Mouse (Mus musculus) MEL (cell line): ENCODE data around the gene Fxyd2.

Experiments
- CHD2 ChIP-seq: IDR thresholded peaks from 2 replicates; pipeline ENCODE4 v1.6.1; 2011; ENCODE audit warnings: low read length, improper control_type of control experiment
- CTCF ChIP-seq, 3 experiments: IDR thresholded peaks in 2 of 3; conservative IDR thresholded peaks in 1 of 3; 2 replicates each; pipeline ENCODE4 v1.5.1; 2011 to 2012; ENCODE audit warnings: low read length in 3 of 3, low read depth in 2 of 3, mild to moderate bottlenecking in 2 of 3, improper control_type of control experiment in 1 of 3, inconsistent platforms in 1 of 3, mixed read lengths in 1 of 3, moderate library complexity in 1 of 3; ENCODE audit not compliant: control insufficient read depth in 1 of 3, insufficient read depth in 1 of 3, poor library complexity in 1 of 3, severe bottlenecking in 1 of 3
- EP300 ChIP-seq, 2 experiments: IDR thresholded peaks; 2 replicates each; pipeline ENCODE4 v1.6.1; 2011; ENCODE audit warnings: improper control_type of control experiment in 2 of 2, low read length in 2 of 2, low read depth in 1 of 2, mild to moderate bottlenecking in 1 of 2
- GABPA ChIP-seq: IDR thresholded peaks from 2 replicates; pipeline ENCODE4 v1.6.1; 2012; ENCODE audit warnings: low read depth, mild to moderate bottlenecking, inconsistent platforms, low read length, improper control_type of control experiment, moderate library complexity
- GATA1 ChIP-seq: IDR thresholded peaks from 2 replicates; pipeline ENCODE4 v1.6.1; 2011; ENCODE audit warnings: low read depth, low read length, improper control_type of control experiment
- JUND ChIP-seq: IDR thresholded peaks from 2 replicates; pipeline ENCODE4 v1.6.1; 2011; ENCODE audit warnings: low read depth, mild to moderate bottlenecking, improper control_type of control experiment, low read length
- MAZ ChIP-seq: IDR thresholded peaks from 2 replicates; pipeline ENCODE4 v1.6.1; 2012; ENCODE audit warnings: low read depth, mild to moderate bottlenecking, inconsistent platforms, low read length, improper control_type of control experiment
- POLR2A ChIP-seq, 2 experiments: IDR thresholded peaks; 2 replicates each; pipeline ENCODE4 v1.6.1; 2011 to 2012; ENCODE audit warnings: low read length in 2 of 2, mild to moderate bottlenecking in 2 of 2, control low read depth in 1 of 2, improper control_type of control experiment in 1 of 2, low read depth in 1 of 2, moderate library complexity in 1 of 2; ENCODE audit not compliant: control insufficient read depth in 1 of 2, insufficient read depth in 1 of 2, poor library complexity in 1 of 2
- RAD21 ChIP-seq: IDR thresholded peaks from 2 replicates; pipeline ENCODE4 v1.6.1; 2011; ENCODE audit warnings: mild to moderate bottlenecking, low read depth, low read length, improper control_type of control experiment
- RCOR1 ChIP-seq: IDR thresholded peaks from 2 replicates; pipeline ENCODE4 v1.6.1; 2012; ENCODE audit warnings: low read depth, mild to moderate bottlenecking, inconsistent platforms, low read length, improper control_type of control experiment
- TAL1 ChIP-seq: IDR thresholded peaks from 2 replicates; pipeline ENCODE4 v1.6.1; 2012; ENCODE audit warnings: mild to moderate bottlenecking, inconsistent platforms, low read length, moderate library complexity, mixed read lengths
- TCF12 ChIP-seq: IDR thresholded peaks from 2 replicates; pipeline ENCODE4 v1.6.1; 2014; ENCODE audit warnings: low read depth, mild to moderate bottlenecking, inconsistent platforms, low read length, improper control_type of control experiment, moderate library complexity
- ZC3H11A ChIP-seq: IDR thresholded peaks from 2 replicates; pipeline ENCODE4 v1.6.1; 2012; ENCODE audit warnings: low read depth, mild to moderate bottlenecking, inconsistent platforms, low read length, improper control_type of control experiment
- ZMIZ1 ChIP-seq: IDR thresholded peaks from 2 replicates; pipeline ENCODE4 v1.6.1; 2012; ENCODE audit warnings: low read depth, mild to moderate bottlenecking, inconsistent platforms, low read length, improper control_type of control experiment, moderate library complexity

DNA sequence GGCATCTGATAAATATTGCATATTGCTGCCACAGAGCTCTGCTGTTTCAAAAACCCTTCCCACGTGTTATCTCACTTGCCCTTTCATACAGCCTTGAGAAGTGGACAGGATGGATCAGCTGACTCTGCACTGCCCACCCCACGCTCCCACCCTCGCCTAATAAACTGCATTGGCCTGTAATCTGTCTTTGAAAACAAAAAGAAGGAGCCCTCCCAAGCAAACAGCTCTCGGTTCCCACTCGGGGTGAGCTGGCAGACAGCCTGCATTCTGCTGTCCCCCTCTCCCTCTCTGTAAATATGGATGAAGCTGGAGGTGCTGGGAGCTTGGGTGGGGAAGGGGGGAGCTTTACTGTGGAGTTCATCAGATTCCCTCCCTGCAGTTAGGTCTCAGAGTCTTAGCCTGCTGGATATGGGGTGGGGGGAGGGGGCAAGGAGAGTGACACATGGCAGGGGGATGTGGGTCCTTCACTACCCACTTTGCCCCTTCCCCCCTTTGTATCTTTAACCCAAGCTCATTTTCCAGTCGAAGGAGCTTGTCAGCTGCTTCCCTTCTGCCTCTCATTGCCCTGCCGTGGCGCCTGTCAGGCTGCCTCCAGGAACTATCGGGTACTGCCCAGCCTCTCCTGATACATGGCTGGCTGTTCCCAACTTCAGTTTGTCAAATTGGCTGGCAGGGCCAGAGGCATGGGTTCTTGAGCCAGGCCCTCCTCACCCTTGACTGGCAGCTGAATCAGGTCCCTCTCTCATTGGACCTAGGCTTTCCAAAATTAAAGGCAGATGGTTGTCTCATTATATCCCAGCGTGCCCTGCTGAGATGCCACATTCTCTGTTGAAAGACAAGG lies 18.8 kb upstream of the Fxyd2 start:
- no peak for TF ChIP-seq CTCF (IDR thresholded peaks at IDR 0.05 in 2 of 3, conservative IDR thresholded peaks at IDR 0.05 in 1 of 3; ENCODE audit: control insufficient read depth in 1 of 3, insufficient read depth in 1 of 3, low read depth in 2 of 3, low read length in 3 of 3, poor library complexity in 1 of 3, severe bottlenecking in 1 of 3)
- TF ChIP-seq TCF12, result no peak
- no peak for TF ChIP-seq ZC3H11A
- no peak for TF ChIP-seq GATA1
- no peak for TF ChIP-seq JUND
- TF ChIP-seq MAZ, result no peak
- no peak for TF ChIP-seq EP300 (IDR thresholded peaks at IDR 0.05; ENCODE audit: low read depth in 1 of 2, low read length in 2 of 2)
- no peak for TF ChIP-seq CHD2
- TF ChIP-seq POLR2A (IDR thresholded peaks at IDR 0.05; ENCODE audit: control insufficient read depth in 1 of 2, insufficient read depth in 1 of 2, low read depth in 1 of 2, low read length in 2 of 2, poor library complexity in 1 of 2), result no peak
- TF ChIP-seq GABPA, result no peak
- TF ChIP-seq TAL1, result no peak
- TF ChIP-seq RCOR1, result no peak
- TF ChIP-seq RAD21, result no peak
- no peak for TF ChIP-seq ZMIZ1
